Mouse (Mus musculus): ENCODE results near the gene Spock1. TPM values are rescaled to one million over a fixed set of nuclear protein-coding genes. Genes with fewer than 3 reads are reported as not detected.

Gene Spock1
- polyA plus RNA-seq, 1 experiment: not detected

GRCm38 (mm10) chr13:57568404-57568803 lies 339.7 kb downstream of the Spock1 start:
- H3K4me3 ChIP-seq (replicated peaks): no peak overlapping the region
- H3K36me3 ChIP-seq (replicated peaks; ENCODE audit: low read length): no peaks in the 10 kb centered on the region
- no peaks in the 10 kb centered on the region for H3K4me1 ChIP-seq
- peaks cover 81% of the 10 kb centered on the region for H3K9me3 ChIP-seq
- TF ChIP-seq GATA1 (IDR thresholded peaks at IDR 0.05; ENCODE audit: borderline replicate concordance, low read length) (no peak), FLI1 (IDR thresholded peaks at IDR 0.05; ENCODE audit: low read length) (no peak)
- H3K27me3 ChIP-seq (replicated peaks): no peaks in the 10 kb centered on the region

- Histone ChIP-seq H3K9me3 (peaks cover 81% of the 10 kb centered on the region), H3K4me3 (replicated peaks) (no peak overlapping the region), H3K27me3 (replicated peaks) (no peaks in the 10 kb centered on the region), H3K36me3 (replicated peaks; ENCODE audit: low read length) (no peaks in the 10 kb centered on the region), H3K4me1 (no peaks in the 10 kb centered on the region)
- TF ChIP-seq FLI1 (IDR thresholded peaks at IDR 0.05; ENCODE audit: low read length) (no peak), GATA1 (IDR thresholded peaks at IDR 0.05; ENCODE audit: borderline replicate concordance, low read length) (no peak)
These were observed 352.9 kb downstream of the Spock1 start for GRCm38 (mm10) chr13:57555186-57555585.

GRCm38 (mm10) chr13:57549743-57550142 lies 358.4 kb downstream of the Spock1 start:
- Histone ChIP-seq H3K27me3 (replicated peaks) (no peaks in the 10 kb centered on the region), H3K4me3 (replicated peaks) (no peak overlapping the region), H3K4me1 (no peaks in the 10 kb centered on the region), H3K36me3 (replicated peaks; ENCODE audit: low read length) (no peaks in the 10 kb centered on the region), H3K9me3 (peaks cover 50% of the 10 kb centered on the region)
- TF ChIP-seq FLI1 (IDR thresholded peaks at IDR 0.05; ENCODE audit: low read length) (no peak), GATA1 (IDR thresholded peaks at IDR 0.05; ENCODE audit: borderline replicate concordance, low read length) (no peak)

- Histone ChIP-seq H3K4me3 (replicated peaks) (no peak overlapping the region), H3K4me1 (no peaks in the 10 kb centered on the region), H3K9me3 (peaks cover 68% of the 10 kb centered on the region), H3K36me3 (replicated peaks; ENCODE audit: low read length) (no peaks in the 10 kb centered on the region), H3K27me3 (replicated peaks) (no peaks in the 10 kb centered on the region)
- TF ChIP-seq FLI1 (IDR thresholded peaks at IDR 0.05; ENCODE audit: low read length): no peak
- no peak for TF ChIP-seq GATA1 (IDR thresholded peaks at IDR 0.05; ENCODE audit: borderline replicate concordance, low read length)
These were observed 371.1 kb downstream of the Spock1 start for GRCm38 (mm10) chr13:57536988-57537547.

- no peaks in the 10 kb centered on the region for H3K27me3 ChIP-seq (replicated peaks)
- no peak for TF ChIP-seq FLI1 (IDR thresholded peaks at IDR 0.05; ENCODE audit: low read length)
- TF ChIP-seq GATA1 (IDR thresholded peaks at IDR 0.05; ENCODE audit: borderline replicate concordance, low read length): no peak
- no peaks in the 10 kb centered on the region for H3K36me3 ChIP-seq (replicated peaks; ENCODE audit: low read length)
- no peaks in the 10 kb centered on the region for H3K4me1 ChIP-seq
- peaks cover 78% of the 10 kb centered on the region for H3K9me3 ChIP-seq
- no peak overlapping the region for H3K4me3 ChIP-seq (replicated peaks)
These were observed 373.8 kb downstream of the Spock1 start for GRCm38 (mm10) chr13:57534325-57534724.

- no peaks in the 10 kb centered on the region for H3K36me3 ChIP-seq (replicated peaks; ENCODE audit: low read length)
- H3K27me3 ChIP-seq (replicated peaks): no peaks in the 10 kb centered on the region
- H3K4me1 ChIP-seq: no peaks in the 10 kb centered on the region
- H3K9me3 ChIP-seq: peaks cover 84% of the 10 kb centered on the region
- H3K4me3 ChIP-seq (replicated peaks): no peak overlapping the region
- TF ChIP-seq GATA1 (IDR thresholded peaks at IDR 0.05; ENCODE audit: borderline replicate concordance, low read length) (no peak), FLI1 (IDR thresholded peaks at IDR 0.05; ENCODE audit: low read length) (no peak)
These were observed 382.2 kb downstream of the Spock1 start for GRCm38 (mm10) chr13:57525946-57526345.

GRCm38 (mm10) chr13:57524546-57524945 lies 383.6 kb downstream of the Spock1 start:
- Histone ChIP-seq H3K27me3 (replicated peaks) (no peaks in the 10 kb centered on the region), H3K4me3 (replicated peaks) (no peak overlapping the region), H3K36me3 (replicated peaks; ENCODE audit: low read length) (no peaks in the 10 kb centered on the region), H3K9me3 (peaks cover 78% of the 10 kb centered on the region), H3K4me1 (no peaks in the 10 kb centered on the region)
- TF ChIP-seq FLI1 (IDR thresholded peaks at IDR 0.05; ENCODE audit: low read length) (no peak), GATA1 (IDR thresholded peaks at IDR 0.05; ENCODE audit: borderline replicate concordance, low read length) (no peak)

GRCm38 (mm10) chr13:57523366-57523765 lies 384.8 kb downstream of the Spock1 start:
- Histone ChIP-seq H3K27me3 (replicated peaks) (no peaks in the 10 kb centered on the region), H3K9me3 (peaks cover 79% of the 10 kb centered on the region), H3K4me3 (replicated peaks) (no peak overlapping the region), H3K36me3 (replicated peaks; ENCODE audit: low read length) (no peaks in the 10 kb centered on the region), H3K4me1 (no peaks in the 10 kb centered on the region)
- TF ChIP-seq FLI1 (IDR thresholded peaks at IDR 0.05; ENCODE audit: low read length) (no peak), GATA1 (IDR thresholded peaks at IDR 0.05; ENCODE audit: borderline replicate concordance, low read length) (no peak)

GRCm38 (mm10) chr13:57522319-57522718 lies 385.8 kb downstream of the Spock1 start:
- Histone ChIP-seq H3K9me3 (peaks cover 77% of the 10 kb centered on the region), H3K27me3 (replicated peaks) (no peaks in the 10 kb centered on the region)
- TF ChIP-seq GATA1 (IDR thresholded peaks at IDR 0.05; ENCODE audit: borderline replicate concordance, low read length): no peak
- TF ChIP-seq FLI1 (IDR thresholded peaks at IDR 0.05; ENCODE audit: low read length): no peak

GRCm38 (mm10) chr13:57521152-57521551 lies 387.0 kb downstream of the Spock1 start:
- Histone ChIP-seq H3K27me3 (replicated peaks) (no peaks in the 10 kb centered on the region), H3K4me3 (replicated peaks) (no peak overlapping the region), H3K4me1 (no peaks in the 10 kb centered on the region), H3K36me3 (replicated peaks; ENCODE audit: low read length) (no peaks in the 10 kb centered on the region), H3K9me3 (peaks cover 77% of the 10 kb centered on the region)
- TF ChIP-seq FLI1 (IDR thresholded peaks at IDR 0.05; ENCODE audit: low read length) (no peak), GATA1 (IDR thresholded peaks at IDR 0.05; ENCODE audit: borderline replicate concordance, low read length) (no peak)

More at GRCm38 (mm10) chr13:57522319-57522718, 385.8 kb downstream of the Spock1 start:
- no peaks in the 10 kb centered on the region for H3K36me3 ChIP-seq (replicated peaks; ENCODE audit: low read length)
- H3K4me3 ChIP-seq (replicated peaks): no peak overlapping the region
- H3K4me1 ChIP-seq: no peaks in the 10 kb centered on the region

Measured in megakaryocyte, embryonic 14.5 days (primary cell).